Mouse (Mus musculus) C2C12 (cell line): Measurements from ENCODE around the gene Pik3r5.

Experiments used
- CEBPB ChIP-seq: IDR thresholded peaks from one replicate; pipeline ENCODE4 v1.6.1; 2011; ENCODE audit warnings: low read depth, mild to moderate bottlenecking, control low read depth, moderate library complexity
- CTCF ChIP-seq: IDR thresholded peaks from one replicate; pipeline ENCODE4 v1.5.1; 2011; ENCODE audit not compliant: control insufficient read depth, insufficient read depth, insufficient read length
- FOSL1 ChIP-seq: IDR thresholded peaks from one replicate; pipeline ENCODE4 v1.8.0; 2011; ENCODE audit warnings: mild to moderate bottlenecking, low read length; ENCODE audit not compliant: poor library complexity, insufficient read depth, severe bottlenecking
- MAX ChIP-seq: IDR thresholded peaks from one replicate; pipeline ENCODE4 v1.6.1; 2011; ENCODE audit warnings: mild to moderate bottlenecking, control low read depth
- MYOD1 ChIP-seq: IDR thresholded peaks from one replicate; pipeline ENCODE4 v1.6.1; 2011; ENCODE audit warnings: low read depth; ENCODE audit not compliant: control insufficient read depth, insufficient read length
- MYOG ChIP-seq: IDR thresholded peaks from one replicate; pipeline ENCODE4 v1.6.1; 2011; ENCODE audit not compliant: control insufficient read depth, insufficient read length; ENCODE audit errors: extremely low read depth
- USF1 ChIP-seq: IDR thresholded peaks from one replicate; pipeline ENCODE4 v1.6.1; 2011; ENCODE audit warnings: low read depth, mild to moderate bottlenecking, control low read depth, moderate library complexity

DNA sequence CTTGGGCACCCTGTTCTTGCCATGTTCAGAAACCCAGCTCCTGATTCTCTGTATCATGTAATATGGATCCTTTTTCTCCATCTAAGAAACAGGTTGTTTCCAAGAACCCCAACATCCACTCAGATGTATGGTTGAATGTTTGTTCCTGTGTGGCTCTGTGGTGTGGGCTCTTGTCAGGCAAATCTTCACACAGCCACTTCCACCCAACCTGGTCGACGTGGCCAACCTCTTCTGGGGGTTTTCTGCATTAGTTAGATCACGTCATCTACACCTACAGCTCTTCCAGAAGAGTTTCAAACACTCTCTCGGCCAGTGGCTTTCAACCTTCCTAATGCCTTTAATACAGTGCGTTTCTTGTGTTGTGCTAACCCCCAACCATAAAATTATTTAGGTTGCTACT is 4.5 kb downstream of the Pik3r5 start:
- TF ChIP-seq CTCF, result no peak
- TF ChIP-seq CEBPB, result no peak
- no peak for TF ChIP-seq MAX
- TF ChIP-seq MYOD1, result no peak
- no peak for TF ChIP-seq USF1
- no peak for TF ChIP-seq MYOG
- TF ChIP-seq FOSL1, result no peak
